Mouse (Mus musculus) limb, embryonic 11.5 days (tissue): Measurements from ENCODE around the gene Ccdc107. TPM values are rescaled to one million over a fixed set of nuclear protein-coding genes. Genes with fewer than 3 reads are reported as not detected.
A peak's percentile ranks its signal among the peaks of the same experiment; 100 is the strongest.

ENCODE experiments used
- ATAC-seq: fragments of 200-750 bp; cut with Nextera tagmentation; 2 replicates; pipeline ENCODE4 v1.8.0; 2017; ENCODE audit warnings: low read depth; ENCODE audit not compliant: insufficient number of reproducible peaks, low FRiP score, low TSS enrichment
- DNase-seq: peaks from one replicate; pipeline ENCODE4 v3.0.0-alpha.2; 2015; ENCODE audit warnings: low spot score
- H3K27ac ChIP-seq: fragments of 300-500 bp; sonication (generic); replicated peaks from 2 replicates; pipeline ENCODE4 v1.5.1; 2014; ENCODE audit warnings: low read depth, mild to moderate bottlenecking, low read length
- H3K27me3 ChIP-seq: fragments of 300-500 bp; sonication (generic); 2 replicates; pipeline ENCODE4 v1.6.1; 2014; ENCODE audit warnings: mild to moderate bottlenecking, low read length, mixed read lengths; ENCODE audit not compliant: control insufficient read depth, insufficient read depth
- H3K36me3 ChIP-seq: fragments of 300-500 bp; sonication (generic); 2 replicates; pipeline ENCODE4 v1.6.1; 2014; ENCODE audit warnings: mild to moderate bottlenecking, low read length, moderate library complexity, mixed read lengths; ENCODE audit not compliant: control insufficient read depth, insufficient read depth
- H3K4me1 ChIP-seq: fragments of 300-500 bp; sonication (generic); 2 replicates; pipeline ENCODE4 v1.6.1; 2014; ENCODE audit warnings: low read length, mixed read lengths; ENCODE audit not compliant: control insufficient read depth, insufficient read depth
- H3K4me2 ChIP-seq: fragments of 300-500 bp; sonication (generic); 2 replicates; pipeline ENCODE4 v1.6.1; 2014; ENCODE audit warnings: low read depth, mild to moderate bottlenecking, moderate library complexity; ENCODE audit not compliant: severe bottlenecking
- H3K4me3 ChIP-seq: fragments of 300-500 bp; sonication (generic); 2 replicates; pipeline ENCODE4 v1.5.1; 2014; ENCODE audit warnings: low read depth, low read length
- H3K9ac ChIP-seq: fragments of 300-500 bp; sonication (generic); 2 replicates; pipeline ENCODE4 v1.6.1; 2014; ENCODE audit warnings: mild to moderate bottlenecking, low read length
- H3K9me3 ChIP-seq: fragments of 300-500 bp; sonication (generic); 2 replicates; pipeline ENCODE4 v1.6.1; 2016; ENCODE audit warnings: low read length; ENCODE audit not compliant: control insufficient read depth
- WGBS: fragments of 180-500 bp; shearing (Covaris S2); extraction: QIAGEN DNeasy Blood & Tissue Kit; methylation state at CpG from one replicate; pipeline ENCODE4 v1.1.7; 2014; 5-methylcytosine and 5-hydroxymethylcytosine counted together
- polyA plus RNA-seq: library from polyadenylated mRNA; unstranded; fragments of >200 nt; fragmentation: Nextera tagmentation; extraction: Ambion mirVana; gene quantifications from 2 replicates; pipeline ENCODE4 v1.2.1, GENCODE M21; 2014

Ccdc107 gene
- polyA plus RNA-seq, result 58.3 and 58.9 TPM in 2 replicates

DNA sequence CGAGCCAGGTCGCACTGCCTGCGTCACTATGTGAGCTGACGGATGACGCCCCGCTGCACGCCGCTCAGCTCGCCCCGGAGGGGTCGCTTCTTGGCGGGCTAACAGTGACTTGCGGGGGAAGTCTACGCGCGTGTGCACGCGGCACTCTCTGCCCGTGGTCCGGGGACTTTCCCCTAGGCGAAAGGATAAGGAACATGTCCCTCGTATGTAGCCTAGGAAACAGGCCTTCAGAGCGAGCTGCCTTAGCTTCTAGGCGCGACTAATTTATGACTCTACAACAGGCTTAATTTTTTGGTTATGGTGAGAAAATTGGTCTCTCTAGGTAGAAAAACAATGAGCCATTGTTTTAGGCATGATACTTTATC is at the start of gene Ccdc107:
Gene Ccdc107, plus strand, starts transcription at position 80 of the 365 bp plus-strand sequence.
- DNase-seq, result peak; percentile 90
- H3K4me2 ChIP-seq, result peak within 1 kb of the TSS; percentile 65
- ATAC-seq, result peak; percentile 95
- WGBS, result 0% methylated on average over 25 of the region's 25 CpGs
- H3K27ac ChIP-seq, result peak within 1 kb of the TSS; percentile 82
- H3K4me1 ChIP-seq, result peaks cover 8% of the 10 kb centered on the region; the same call in 1 of the 2 replicates
- no peaks in the 10 kb centered on the region for H3K9me3 ChIP-seq
- H3K4me3 ChIP-seq, result peak within 1 kb of the TSS; percentile 71
- H3K27me3 ChIP-seq, result no peaks in the 10 kb centered on the region
- peak within 1 kb of the TSS; percentile 85 for H3K9ac ChIP-seq
- H3K36me3 ChIP-seq, result peaks cover 7% of the 10 kb centered on the region; the same call in 1 of the 2 replicates

DNA sequence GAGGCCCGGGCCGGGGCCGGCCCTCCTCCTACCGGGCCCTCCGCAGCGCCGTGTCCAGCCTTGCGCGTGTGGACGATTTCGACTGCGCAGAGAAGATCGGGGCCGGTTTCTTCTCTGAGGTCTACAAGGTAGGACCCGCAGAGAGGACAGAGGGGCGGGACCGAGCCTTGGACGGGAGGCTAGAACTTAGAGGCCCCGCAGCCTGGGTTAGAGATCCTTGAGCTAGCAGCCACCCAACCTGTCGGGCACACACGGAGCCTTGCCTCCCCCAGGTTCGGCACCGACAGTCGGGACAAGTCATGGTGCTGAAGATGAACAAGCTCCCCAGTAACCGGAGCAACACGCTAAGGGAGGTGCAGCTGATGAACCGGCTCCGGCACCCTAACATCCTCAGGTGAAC is 49.2 kb upstream of the Ccdc107 start:
- Histone ChIP-seq H3K36me3 (peaks cover 8% of the 10 kb centered on the region), H3K27ac (peak overlapping the region; percentile 81; the same call in 1 of the 2 replicates), H3K4me2 (peak overlapping the region; percentile 92), H3K9me3 (no peaks in the 10 kb centered on the region), H3K27me3 (no peaks in the 10 kb centered on the region), H3K4me1 (peaks cover 9% of the 10 kb centered on the region), H3K4me3 (peak overlapping the region; percentile 80), H3K9ac (peak overlapping the region; percentile 95)
- WGBS, result 1% methylated on average over 24 of the region's 28 CpGs
- DNase-seq (peak; percentile 65), ATAC-seq (no peak)

DNA sequence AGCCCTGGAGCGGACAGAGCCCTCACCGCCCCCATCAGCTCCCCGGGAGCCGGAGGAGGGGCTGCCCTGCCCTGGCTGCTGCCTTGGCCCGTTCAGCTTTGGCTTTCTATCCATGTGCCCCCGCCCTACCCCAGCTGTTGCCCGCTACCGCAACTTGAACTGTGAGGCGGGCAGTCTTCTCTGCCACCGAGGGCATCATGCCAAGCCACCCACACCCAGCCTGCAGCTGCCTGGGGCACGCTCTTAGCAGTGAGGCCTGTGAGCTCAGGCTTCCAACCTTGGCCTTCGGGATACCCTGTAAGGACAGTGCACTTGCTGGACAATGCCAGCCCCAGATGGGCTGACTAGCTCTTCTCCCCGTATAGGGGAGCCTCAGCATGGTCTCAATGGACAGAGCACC is 45.4 kb upstream of the Ccdc107 start:
- no peaks in the 10 kb centered on the region for H3K9me3 ChIP-seq
- DNase-seq, result no peak
- H3K27ac ChIP-seq, result no peak overlapping the region
- H3K4me3 ChIP-seq, result no peak overlapping the region
- H3K9ac ChIP-seq, result no peak overlapping the region
- peaks cover 9% of the 10 kb centered on the region for H3K4me1 ChIP-seq
- no peak overlapping the region for H3K4me2 ChIP-seq
- no peak for ATAC-seq
- peaks cover under 1% of the 10 kb centered on the region; the same call in 1 of the 2 replicates for H3K27me3 ChIP-seq
- WGBS, result 91% methylated on average over 13 of the region's 13 CpGs
- peaks cover 8% of the 10 kb centered on the region for H3K36me3 ChIP-seq

DNA sequence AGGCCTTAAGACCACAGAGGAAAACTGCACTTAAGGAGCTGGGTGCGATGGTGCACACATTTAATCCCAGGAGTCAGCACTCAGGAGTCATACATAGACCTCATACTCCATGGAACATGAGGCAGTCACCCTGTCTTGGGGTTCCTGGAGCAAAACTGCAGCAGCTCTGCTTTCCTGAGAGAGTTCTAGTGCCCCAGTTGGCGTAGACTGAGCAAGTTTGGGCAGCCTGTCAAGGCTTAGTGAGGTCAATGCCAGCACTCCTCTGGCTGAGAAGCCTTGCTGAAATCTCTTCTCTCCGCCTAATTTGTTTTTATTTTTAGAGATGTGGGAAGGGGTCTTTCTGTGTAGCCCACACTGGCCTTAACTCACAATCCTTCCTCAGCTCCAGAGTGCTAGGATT is 44.1 kb upstream of the Ccdc107 start:
- WGBS, result 83% methylated on average over 3 of the region's 3 CpGs
- Histone ChIP-seq H3K4me3 (no peak overlapping the region), H3K4me1 (peaks cover 9% of the 10 kb centered on the region), H3K9ac (no peak overlapping the region), H3K9me3 (no peaks in the 10 kb centered on the region), H3K27me3 (peaks cover 13% of the 10 kb centered on the region), H3K36me3 (peaks cover 8% of the 10 kb centered on the region), H3K27ac (no peak overlapping the region), H3K4me2 (no peak overlapping the region)
- DNase-seq (no peak), ATAC-seq (no peak)

DNA sequence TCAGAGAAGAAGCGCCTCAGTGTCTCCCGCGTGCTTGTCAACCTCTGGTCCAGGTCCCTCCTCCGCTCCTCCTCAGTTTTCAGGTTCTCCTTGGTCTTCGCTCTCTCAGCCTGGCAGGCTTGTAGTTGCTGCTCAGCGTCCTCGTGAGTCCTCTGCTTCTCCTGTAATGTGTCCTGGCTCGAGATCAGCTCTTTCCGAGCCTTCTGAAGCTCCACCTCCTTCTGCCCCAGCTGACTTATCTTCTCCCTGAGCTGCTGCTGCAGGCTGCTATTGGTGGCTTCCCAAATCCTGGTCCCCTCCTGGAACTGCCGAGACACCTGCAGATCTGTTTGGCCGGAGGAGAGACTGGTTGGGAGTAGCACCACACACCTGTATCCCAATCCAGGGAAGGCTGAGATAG is 40.4 kb upstream of the Ccdc107 start:
- Histone ChIP-seq H3K4me1 (no peaks in the 10 kb centered on the region), H3K36me3 (no peaks in the 10 kb centered on the region), H3K27ac (no peak overlapping the region), H3K9me3 (no peaks in the 10 kb centered on the region), H3K4me2 (no peak overlapping the region), H3K27me3 (peaks cover 28% of the 10 kb centered on the region), H3K4me3 (no peak overlapping the region), H3K9ac (no peak overlapping the region)
- ATAC-seq (no peak), DNase-seq (no peak)
- WGBS, result 56% methylated on average over 11 of the region's 11 CpGs

DNA sequence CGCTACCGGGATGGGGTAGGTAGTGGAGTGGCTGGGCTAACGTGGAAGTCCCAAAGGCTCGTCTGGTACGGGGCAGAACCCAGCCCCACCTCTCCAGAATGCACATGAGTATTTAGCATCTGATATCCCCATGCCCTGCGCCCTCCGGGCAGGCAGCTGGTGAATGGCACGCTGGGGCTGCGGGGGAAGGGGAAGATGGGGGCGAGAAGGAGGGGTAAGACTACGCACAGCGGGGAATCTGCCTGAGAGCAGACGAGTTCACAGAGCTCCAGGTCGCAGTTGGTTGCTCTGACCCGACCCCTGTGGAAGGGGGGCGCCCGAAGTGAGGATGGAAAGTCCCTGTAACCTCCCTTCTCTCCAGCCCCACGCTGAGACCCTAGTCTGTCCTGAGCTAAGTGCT is 39.3 kb upstream of the Ccdc107 start:
- Histone ChIP-seq H3K9me3 (no peaks in the 10 kb centered on the region), H3K36me3 (no peaks in the 10 kb centered on the region), H3K27ac (no peak overlapping the region), H3K4me1 (no peaks in the 10 kb centered on the region), H3K4me2 (peak overlapping the region; percentile 44), H3K4me3 (peak overlapping the region; percentile 14), H3K9ac (peak overlapping the region; percentile 45; the same call in 1 of the 2 replicates), H3K27me3 (peaks cover 30% of the 10 kb centered on the region)
- WGBS, result under 1% methylated on average over 18 of the region's 18 CpGs
- ATAC-seq (no peak), DNase-seq (peak; percentile 39)

DNA sequence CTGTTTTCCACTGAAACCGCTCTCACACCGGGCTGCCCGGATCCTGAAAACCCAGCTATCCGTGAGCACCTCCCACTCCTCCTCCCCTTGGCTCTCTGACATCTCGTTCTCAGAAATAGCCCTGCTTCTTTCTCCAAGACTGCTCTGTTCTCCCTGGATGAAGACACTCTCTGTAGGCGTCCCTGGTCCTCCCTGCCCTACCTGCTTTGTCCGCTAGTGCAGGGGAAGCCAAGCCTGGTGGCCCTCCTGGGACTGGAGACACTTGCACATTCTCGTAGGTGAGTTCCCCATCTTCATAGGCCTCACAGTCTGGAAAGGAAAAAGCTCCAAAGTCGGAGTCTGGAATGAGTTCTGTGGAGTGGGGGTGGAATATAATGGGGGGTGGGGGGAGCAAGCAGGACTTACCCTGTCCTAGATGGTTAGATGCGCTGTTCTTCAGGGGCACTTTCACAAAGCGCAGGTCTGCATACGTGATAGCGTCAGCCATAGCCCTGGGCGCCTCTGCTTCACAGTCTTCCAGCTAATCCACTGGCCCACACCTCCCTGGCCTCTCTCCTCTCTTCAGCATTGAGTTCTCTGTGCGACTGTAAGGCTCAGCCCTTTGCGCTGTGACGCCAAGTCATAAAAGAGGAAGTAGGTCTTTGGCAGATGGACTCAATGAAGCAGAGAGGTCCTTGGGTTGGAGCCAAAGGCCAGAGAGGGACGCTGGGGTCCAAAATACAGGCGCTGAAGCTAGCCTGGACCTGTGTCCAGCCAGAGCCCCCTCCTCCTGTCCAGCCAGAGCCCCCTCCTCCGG is 38.5 kb upstream of the Ccdc107 start, which contains the start of gene Cd72:
Gene Cd72, minus strand, starts transcription at position 588 of the 796 bp plus-strand sequence.
- no peaks in the 10 kb centered on the region for H3K36me3 ChIP-seq
- DNase-seq, result no peak
- H3K27ac ChIP-seq, result no peak within 1 kb of the TSS
- peaks cover 30% of the 10 kb centered on the region for H3K27me3 ChIP-seq
- WGBS, result 27% methylated on average over 20 of the region's 20 CpGs
- H3K4me1 ChIP-seq, result no peaks in the 10 kb centered on the region
- no peaks in the 10 kb centered on the region for H3K9me3 ChIP-seq
- no peak for ATAC-seq
- H3K4me2 ChIP-seq, result peak within 1 kb of the TSS; percentile 44
- peak within 1 kb of the TSS; percentile 45; the same call in 1 of the 2 replicates for H3K9ac ChIP-seq
- peak within 1 kb of the TSS; percentile 14 for H3K4me3 ChIP-seq

DNA sequence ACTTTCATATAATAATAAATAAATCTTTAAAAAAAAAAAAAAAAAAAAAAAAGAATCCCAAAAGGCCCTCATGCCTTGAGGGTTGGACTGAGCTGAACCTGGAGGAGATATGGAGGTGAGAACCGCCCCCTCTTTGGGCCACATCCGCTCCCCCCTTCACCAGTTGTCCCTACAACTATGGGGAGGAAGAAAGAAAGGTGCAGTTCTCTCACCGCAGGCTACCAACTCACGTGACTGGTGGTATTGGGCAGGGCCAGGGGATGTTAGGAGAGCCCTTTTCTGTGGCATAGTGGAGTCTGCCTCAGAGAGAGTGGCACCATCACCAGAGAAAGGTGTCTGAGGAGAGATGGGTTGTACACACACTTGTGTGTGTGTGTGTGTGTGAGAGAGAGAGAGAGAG is 36.2 kb upstream of the Ccdc107 start:
- WGBS, result 19% methylated on average over 4 of the region's 4 CpGs
- H3K36me3 ChIP-seq, result no peaks in the 10 kb centered on the region

More for the DNA sequence above, 36.2 kb upstream of the Ccdc107 start:
- Histone ChIP-seq H3K27ac (no peak overlapping the region), H3K9me3 (no peaks in the 10 kb centered on the region), H3K4me2 (no peak overlapping the region), H3K9ac (no peak overlapping the region), H3K4me1 (no peaks in the 10 kb centered on the region), H3K27me3 (peaks cover 30% of the 10 kb centered on the region), H3K4me3 (no peak overlapping the region)
- ATAC-seq (no peak), DNase-seq (no peak)
